Mouse (Mus musculus) c-Kit-positive CD71-negative TER-119-negative erythroid progenitor cells, embryonic 14.5 days (primary cell): Measurements from ENCODE around the gene Gm10840.
"Not testable (repeated sequence)": the region's sequence is repeated elsewhere in the genome, so short reads cannot be mapped to it uniquely, and the experiment has no call there.

Experiments used
- DNase-seq: peaks from one replicate; pipeline ENCODE4 v3.0.0-alpha.2; 2013; ENCODE audit warnings: low read depth

Gene Gm10840

GRCm38 (mm10) chr11:106198277-106198676, 37.6 kb downstream of the Gm10840 start:
- no peak for DNase-seq

- DNase-seq: not testable (repeated sequence)
Measured at GRCm38 (mm10) chr11:106199997-106200396, 39.3 kb downstream of the Gm10840 start.

GRCm38 (mm10) chr11:106200756-106201155, 40.1 kb downstream of the Gm10840 start:
- no peak for DNase-seq

GRCm38 (mm10) chr11:106201337-106202122, 40.9 kb downstream of the Gm10840 start:
- DNase-seq: no peak

GRCm38 (mm10) chr11:106202123-106202465, 41.4 kb downstream of the Gm10840 start, which contains the start of gene Strada:
Gene Strada, minus strand, starts transcription at chr11:106202168.
- no peak for DNase-seq
